Mouse (Mus musculus) liver, embryonic 14.5 days (tissue): Measurements from ENCODE around the gene Bpifb9a.
"Not testable (repeated sequence)": the region's sequence is repeated elsewhere in the genome, so short reads cannot be mapped to it uniquely, and the experiment has no call there.

Experiments used
- CTCF ChIP-seq: IDR thresholded peaks from 2 replicates; pipeline ENCODE4 v1.5.1; 2016; ENCODE audit warnings: antibody characterized with exemption, low read depth, control low read depth
- EP300 ChIP-seq: IDR thresholded peaks from 2 replicates; pipeline ENCODE4 v1.6.1; 2016; ENCODE audit warnings: antibody characterized with exemption, low read depth

DNA sequence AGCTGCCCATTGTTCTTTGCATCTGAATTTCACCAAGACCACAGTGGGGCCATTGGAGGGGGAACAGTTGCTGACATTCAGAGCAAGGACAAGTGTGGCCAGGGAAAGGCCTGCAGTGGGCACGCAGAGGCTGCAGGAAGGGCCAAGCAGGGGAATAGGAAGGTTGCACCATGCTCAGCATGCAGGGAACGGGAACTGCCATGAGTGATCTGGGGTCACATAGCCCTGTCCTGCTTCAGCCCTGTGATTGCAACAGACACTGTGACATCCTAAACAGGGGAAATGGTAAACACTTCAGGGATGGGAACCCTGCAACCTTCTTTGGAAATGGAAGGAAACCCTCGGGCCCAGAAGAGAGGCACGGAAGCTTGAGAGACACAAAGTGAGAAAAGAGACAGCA is 2.4 kb upstream of the Bpifb9a start:
- TF ChIP-seq EP300, CTCF: not testable (repeated sequence)
